Comparison of ENCODE assay signal across 8 mouse cellular contexts in the genomic region with DNA sequence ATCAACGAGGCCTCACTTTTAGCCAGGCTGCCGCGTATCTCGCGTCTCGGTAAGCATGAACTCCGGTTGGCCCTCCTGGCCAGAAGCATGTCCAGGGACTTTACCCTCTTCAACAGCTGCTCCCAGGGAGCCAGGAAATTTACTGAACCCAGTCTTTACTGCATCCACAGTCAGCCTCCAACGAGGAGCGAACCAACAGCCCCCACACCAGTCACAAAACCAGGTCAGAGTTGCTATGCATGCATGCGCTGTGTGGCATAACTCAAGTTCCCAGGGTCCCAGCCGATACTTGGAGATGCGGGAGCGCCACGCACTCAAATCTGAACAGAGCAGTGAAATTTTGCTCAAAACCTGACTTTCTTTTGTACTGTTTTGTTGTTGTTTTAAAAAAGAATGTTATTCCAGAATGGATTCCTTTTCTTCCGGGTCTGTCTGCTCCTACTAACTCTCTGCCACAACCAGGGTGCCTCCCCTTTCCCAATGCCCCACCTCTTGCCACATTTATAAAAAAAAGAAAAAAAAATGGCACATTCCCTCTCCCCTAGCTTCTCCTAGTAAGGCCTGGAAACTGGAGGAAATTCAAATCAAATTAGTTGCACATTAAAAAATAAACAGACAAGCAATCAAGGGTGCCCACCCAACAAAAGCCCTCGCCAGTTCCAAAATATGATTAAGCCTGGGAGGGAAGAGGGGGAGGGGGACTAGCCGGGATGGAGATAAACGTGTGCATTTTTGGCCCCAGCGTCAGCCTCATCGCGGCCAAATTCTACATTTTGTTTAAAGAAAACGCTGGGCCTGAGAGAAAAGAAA. TPM values are rescaled to one million over a fixed set of nuclear protein-coding genes. Genes with fewer than 3 reads are reported as not detected.
DNase-seq lines count a peak whose midpoint lies in the region; ATAC-seq and TF ChIP-seq lines count a peak whose summit lies in the region.

No protein-coding gene starts in this region.

- peak overlapping the region; percentile 75 for H3K4me3 ChIP-seq in heart, adult 2 months
- H3K4me3 ChIP-seq in kidney, embryonic 14.5 days (ENCODE audit: low read length) = peak overlapping the region; percentile 62

- 3% methylated on average over 22 of the region's 22 CpGs for WGBS in heart, adult 2 months
- 2% methylated on average over 22 of the region's 22 CpGs for WGBS in kidney, embryonic 14.5 days

- H3K9ac ChIP-seq in heart, adult 2 months (ENCODE audit: low read depth, low read length) = peak overlapping the region; percentile 99
- peak overlapping the region; percentile 83 for H3K9ac ChIP-seq in kidney, embryonic 14.5 days (ENCODE audit: low read depth, low read length)

- H3K9me3 ChIP-seq in kidney, embryonic 14.5 days (ENCODE audit: control insufficient read depth, low read length) = no peaks in the 10 kb centered on the region

- no peak for TF ChIP-seq POLR2A in heart, adult 2 months (IDR thresholded peaks at IDR 0.05; ENCODE audit: insufficient read depth, low read depth, low read length)

- peak overlapping the region; percentile 73 for H3K4me2 ChIP-seq in kidney, embryonic 14.5 days (replicated peaks; ENCODE audit: low read depth, low read length)

- TF ChIP-seq EP300 in heart, adult 2 months (IDR thresholded peaks at IDR 0.05; ENCODE audit: insufficient read depth, low read depth, low read length) = no peak

- H3K4me1 ChIP-seq in heart, adult 2 months (ENCODE audit: control insufficient read depth, insufficient read depth, low read length) = peaks cover 15% of the 10 kb centered on the region
- H3K4me1 ChIP-seq in kidney, embryonic 14.5 days (ENCODE audit: control insufficient read depth, insufficient read depth, low read length) = peaks cover 41% of the 10 kb centered on the region

- DNase-seq in 416B (ENCODE audit: low read depth) (peak; percentile 59), ZHBTc4 (ENCODE audit: low read depth, low spot score) (peak; percentile 21)
- peak; percentile 34 to 64 for DNase-seq in heart, adult 2 months
- peak; percentile 25 for DNase-seq in lung, postnatal 14 days
- DNase-seq in right cerebral cortex, postnatal 25 days = no peak
- no peak for DNase-seq in left cerebral cortex, adult 9 months (ENCODE audit: low spot score in 2 of 2)

- no peaks in the 10 kb centered on the region for H3K27me3 ChIP-seq in heart, adult 2 months (ENCODE audit: control insufficient read depth, insufficient read depth, low read length)
- no peaks in the 10 kb centered on the region for H3K27me3 ChIP-seq in kidney, embryonic 14.5 days (ENCODE audit: control insufficient read depth, insufficient read depth, low read length)

- peaks cover 12% of the 10 kb centered on the region for H3K36me3 ChIP-seq in heart, adult 2 months (ENCODE audit: control insufficient read depth, insufficient read depth, low read length)
- H3K36me3 ChIP-seq in kidney, embryonic 14.5 days (ENCODE audit: control insufficient read depth, insufficient read depth, low read length) = no peaks in the 10 kb centered on the region

- ATAC-seq in kidney, embryonic 14.5 days (ENCODE audit: low FRiP score, low TSS enrichment) = 0 out of 2 replicates have a peak, but pooled peaks have one; percentile 6
- ATAC-seq in cerebellum, adult (ENCODE audit: insufficient number of reproducible peaks, low FRiP score, low TSS enrichment) = no peak

- peak overlapping the region; percentile 97 for H3K27ac ChIP-seq in heart, adult 2 months
- H3K27ac ChIP-seq in kidney, embryonic 14.5 days (ENCODE audit: low read depth, low read length) = peak overlapping the region; percentile 98

- peaks cover 3% of the 10 kb centered on the region; the same call in 1 of the 2 replicates for H3K79me2 ChIP-seq in heart, adult 2 months (replicated peaks; ENCODE audit: control insufficient read depth, insufficient read depth, low read length)

- TF ChIP-seq CTCF in heart, adult 2 months (IDR thresholded peaks at IDR 0.05) = no peak

- intact Hi-C loops in heart, adult 2 months (cut with DNase I) = loop anchor here (1.0 to 10.0 kb wide), 4 partner anchors 19 to 396 kb away; no protein-coding TSS in a partner anchor

RNA-seq across cellular contexts. Expression of a gene that starts 1.8 kb away (rescaled TPM):
- total RNA-seq in heart, adult 2 months (2021) = 10 to 100 TPM; 52.1 to 57.4 TPM
- polyA plus RNA-seq in heart, adult 2 months (2012; rRNA removed) = 15.3 and 24.7 TPM in 2 replicates
- polyA plus RNA-seq in kidney, embryonic 14.5 days (2014; fragmentation: Nextera tagmentation; extraction: Ambion mirVana) = 18.5 and 28.7 TPM in 2 replicates

Comparison
In these comparisons a context has a peak if more than half of its experiments do, and no peak if none do; other contexts are left out.
1. DNase-seq: peak in 416B (single experiment), ZHBTc4 (single experiment), heart, adult 2 months (2 of 2) and lung, postnatal 14 days (single experiment); none in right cerebral cortex, postnatal 25 days (single experiment) and left cerebral cortex, adult 9 months (0 of 2).